Mouse (Mus musculus): ENCODE results near the gene Csnk1d. TPM values are rescaled to one million over a fixed set of nuclear protein-coding genes. Genes with fewer than 3 reads are reported as not detected.

Csnk1d gene
- polyA plus RNA-seq, 1 experiment from 2014 or later = 134 TPM

- H3K4me3 ChIP-seq = no peak overlapping the region
- no peak for DNase-seq (ENCODE audit: low spot score)
- H3K9me3 ChIP-seq = no peaks in the 10 kb centered on the region
- no peaks in the 10 kb centered on the region for H3K4me1 ChIP-seq (replicated peaks)
- no peak overlapping the region for H3K27ac ChIP-seq
- H3K27me3 ChIP-seq (ENCODE audit: insufficient read depth, poor library complexity, severe bottlenecking) = no peaks in the 10 kb centered on the region
- 92% methylated on average over 4 of the region's 4 CpGs for WGBS
- H3K36me3 ChIP-seq = peaks cover 99% of the 10 kb centered on the region
Observed at GRCm38 (mm10) chr11:120981661-120982060, 9.5 kb downstream of the Csnk1d start.

GRCm38 (mm10) chr11:120980427-120981035 lies 10.6 kb downstream of the Csnk1d start:
- no peaks in the 10 kb centered on the region for H3K9me3 ChIP-seq
- no peaks in the 10 kb centered on the region for H3K27me3 ChIP-seq (ENCODE audit: insufficient read depth, poor library complexity, severe bottlenecking)
- H3K4me1 ChIP-seq (replicated peaks) = no peaks in the 10 kb centered on the region
- no peak overlapping the region for H3K27ac ChIP-seq
- DNase-seq (ENCODE audit: low spot score) = no peak
- WGBS = 92% methylated on average over 9 of the region's 9 CpGs
- H3K36me3 ChIP-seq = peaks cover 99% of the 10 kb centered on the region
- H3K4me3 ChIP-seq = no peak overlapping the region

- 91% methylated on average over 8 of the region's 8 CpGs for WGBS
- DNase-seq (ENCODE audit: low spot score) = no peak
- Histone ChIP-seq H3K4me3 (no peak overlapping the region), H3K9me3 (no peaks in the 10 kb centered on the region), H3K27ac (no peak overlapping the region), H3K27me3 (ENCODE audit: insufficient read depth, poor library complexity, severe bottlenecking) (no peaks in the 10 kb centered on the region), H3K36me3 (peaks cover 99% of the 10 kb centered on the region), H3K4me1 (replicated peaks) (no peaks in the 10 kb centered on the region)
Observed at GRCm38 (mm10) chr11:120979711-120980426, 11.3 kb downstream of the Csnk1d start.

GRCm38 (mm10) chr11:120973318-120973717 lies 17.8 kb downstream of the Csnk1d start:
- Histone ChIP-seq H3K4me3 (no peak overlapping the region), H3K36me3 (peaks cover 100% of the 10 kb centered on the region), H3K4me1 (replicated peaks) (no peaks in the 10 kb centered on the region), H3K9me3 (no peaks in the 10 kb centered on the region), H3K27ac (no peak overlapping the region), H3K27me3 (ENCODE audit: insufficient read depth, poor library complexity, severe bottlenecking) (no peaks in the 10 kb centered on the region)
- WGBS = 85% methylated on average over 6 of the region's 6 CpGs
- DNase-seq (ENCODE audit: low spot score) = no peak

- no peaks in the 10 kb centered on the region for H3K27me3 ChIP-seq (ENCODE audit: insufficient read depth, poor library complexity, severe bottlenecking)
- WGBS = 91% methylated on average over 5 of the region's 5 CpGs
- H3K4me1 ChIP-seq (replicated peaks) = no peaks in the 10 kb centered on the region
- no peak overlapping the region for H3K4me3 ChIP-seq
- no peaks in the 10 kb centered on the region for H3K9me3 ChIP-seq
- H3K36me3 ChIP-seq = peaks cover 100% of the 10 kb centered on the region
- DNase-seq (ENCODE audit: low spot score) = no peak
- H3K27ac ChIP-seq = no peak overlapping the region
Observed at GRCm38 (mm10) chr11:120971237-120971636, 19.9 kb downstream of the Csnk1d start.

GRCm38 (mm10) chr11:120969742-120970141 lies 21.4 kb downstream of the Csnk1d start:
- no peak overlapping the region for H3K4me3 ChIP-seq
- 94% methylated on average over 5 of the region's 5 CpGs for WGBS
- peaks cover 15% of the 10 kb centered on the region for H3K4me1 ChIP-seq (replicated peaks)
- peaks cover 100% of the 10 kb centered on the region for H3K36me3 ChIP-seq
- no peaks in the 10 kb centered on the region for H3K9me3 ChIP-seq
- no peaks in the 10 kb centered on the region for H3K27me3 ChIP-seq (ENCODE audit: insufficient read depth, poor library complexity, severe bottlenecking)
- no peak for DNase-seq (ENCODE audit: low spot score)
- H3K27ac ChIP-seq = no peak overlapping the region

GRCm38 (mm10) chr11:120965587-120965986 lies 25.5 kb downstream of the Csnk1d start:
- H3K4me3 ChIP-seq = no peak overlapping the region
- peaks cover 100% of the 10 kb centered on the region for H3K36me3 ChIP-seq
- no peak for DNase-seq (ENCODE audit: low spot score)
- 87% methylated on average over 4 of the region's 4 CpGs for whole genome bisulfite sequencing
- peaks cover 19% of the 10 kb centered on the region for H3K4me1 ChIP-seq (replicated peaks)
- no peaks in the 10 kb centered on the region for H3K9me3 ChIP-seq
- H3K27me3 ChIP-seq (ENCODE audit: insufficient read depth, poor library complexity, severe bottlenecking) = no peaks in the 10 kb centered on the region
- H3K27ac ChIP-seq = no peak overlapping the region

GRCm38 (mm10) chr11:120964195-120965157 lies 26.7 kb downstream of the Csnk1d start:
- no peaks in the 10 kb centered on the region for H3K9me3 ChIP-seq
- H3K36me3 ChIP-seq = peaks cover 100% of the 10 kb centered on the region
- no peak for DNase-seq (ENCODE audit: low spot score)
- no peak overlapping the region for H3K4me3 ChIP-seq
- no peak overlapping the region for H3K27ac ChIP-seq
- 79% methylated on average over 10 of the region's 10 CpGs for WGBS
- no peaks in the 10 kb centered on the region for H3K27me3 ChIP-seq (ENCODE audit: insufficient read depth, poor library complexity, severe bottlenecking)
- H3K4me1 ChIP-seq (replicated peaks) = peaks cover 23% of the 10 kb centered on the region

- WGBS = 91% methylated on average over 7 of the region's 7 CpGs
- no peak for DNase-seq (ENCODE audit: low spot score)
- no peaks in the 10 kb centered on the region for H3K9me3 ChIP-seq
- no peak overlapping the region for H3K4me3 ChIP-seq
- peaks cover 100% of the 10 kb centered on the region for H3K36me3 ChIP-seq
- H3K4me1 ChIP-seq (replicated peaks) = peaks cover 31% of the 10 kb centered on the region
- H3K27ac ChIP-seq = no peak overlapping the region
- no peaks in the 10 kb centered on the region for H3K27me3 ChIP-seq (ENCODE audit: insufficient read depth, poor library complexity, severe bottlenecking)
Observed at GRCm38 (mm10) chr11:120962909-120963308, 28.2 kb downstream of the Csnk1d start.

GRCm38 (mm10) chr11:120962050-120962771 lies 28.9 kb downstream of the Csnk1d start:
- peaks cover 31% of the 10 kb centered on the region for H3K4me1 ChIP-seq (replicated peaks)
- 93% methylated on average over 13 of the region's 13 CpGs for WGBS
- H3K4me3 ChIP-seq = no peak overlapping the region
- no peaks in the 10 kb centered on the region for H3K27me3 ChIP-seq (ENCODE audit: insufficient read depth, poor library complexity, severe bottlenecking)
- H3K9me3 ChIP-seq = no peaks in the 10 kb centered on the region
- no peak overlapping the region for H3K27ac ChIP-seq
- H3K36me3 ChIP-seq = peaks cover 100% of the 10 kb centered on the region
- no peak for DNase-seq (ENCODE audit: low spot score)

GRCm38 (mm10) chr11:120961594-120961993 lies 29.5 kb downstream of the Csnk1d start:
- H3K9me3 ChIP-seq = no peaks in the 10 kb centered on the region
- H3K27ac ChIP-seq = no peak overlapping the region
- H3K4me1 ChIP-seq (replicated peaks) = peaks cover 31% of the 10 kb centered on the region
- H3K4me3 ChIP-seq = no peak overlapping the region
- peaks cover 100% of the 10 kb centered on the region for H3K36me3 ChIP-seq
- WGBS = 89% methylated on average over 7 of the region's 7 CpGs
- no peak for DNase-seq (ENCODE audit: low spot score)
- no peaks in the 10 kb centered on the region for H3K27me3 ChIP-seq (ENCODE audit: insufficient read depth, poor library complexity, severe bottlenecking)

- peaks cover 100% of the 10 kb centered on the region for H3K36me3 ChIP-seq
- 62% methylated on average over 1 of the region's 1 CpGs for WGBS
- no peak overlapping the region for H3K27ac ChIP-seq
- no peak overlapping the region for H3K4me3 ChIP-seq
- H3K9me3 ChIP-seq = no peaks in the 10 kb centered on the region
- peaks cover 22% of the 10 kb centered on the region for H3K4me1 ChIP-seq (replicated peaks)
- DNase-seq (ENCODE audit: low spot score) = no peak
- no peaks in the 10 kb centered on the region for H3K27me3 ChIP-seq (ENCODE audit: insufficient read depth, poor library complexity, severe bottlenecking)
Observed at GRCm38 (mm10) chr11:120960248-120960647, 30.9 kb downstream of the Csnk1d start.
